Mouse (Mus musculus) thymus, adult 18-20 months (tissue): Measurements from ENCODE around the gene Vasp.
"Not testable (repeated sequence)": the region's sequence is repeated elsewhere in the genome, so short reads cannot be mapped to it uniquely, and the experiment has no call there.

Experiments
- DNase-seq, 2 experiments: peaks; one replicate each; pipeline ENCODE4 v3.0.0; 2022; ENCODE audit warnings: mixed read lengths in 2 of 2

The Vasp gene

DNA sequence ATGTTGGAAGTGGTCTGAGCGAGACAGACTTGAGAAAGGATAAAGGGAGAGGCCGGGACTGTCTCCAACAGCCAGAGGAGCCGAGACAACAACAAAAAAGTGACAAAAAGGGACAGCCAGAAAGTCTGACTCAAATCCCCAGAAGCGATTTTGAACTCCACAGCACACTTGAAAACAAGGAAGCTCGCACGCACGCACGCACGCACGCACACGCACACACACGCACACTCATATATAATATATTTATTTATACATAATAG lies 31.4 kb upstream of the Vasp start:
- no peak for DNase-seq

DNA sequence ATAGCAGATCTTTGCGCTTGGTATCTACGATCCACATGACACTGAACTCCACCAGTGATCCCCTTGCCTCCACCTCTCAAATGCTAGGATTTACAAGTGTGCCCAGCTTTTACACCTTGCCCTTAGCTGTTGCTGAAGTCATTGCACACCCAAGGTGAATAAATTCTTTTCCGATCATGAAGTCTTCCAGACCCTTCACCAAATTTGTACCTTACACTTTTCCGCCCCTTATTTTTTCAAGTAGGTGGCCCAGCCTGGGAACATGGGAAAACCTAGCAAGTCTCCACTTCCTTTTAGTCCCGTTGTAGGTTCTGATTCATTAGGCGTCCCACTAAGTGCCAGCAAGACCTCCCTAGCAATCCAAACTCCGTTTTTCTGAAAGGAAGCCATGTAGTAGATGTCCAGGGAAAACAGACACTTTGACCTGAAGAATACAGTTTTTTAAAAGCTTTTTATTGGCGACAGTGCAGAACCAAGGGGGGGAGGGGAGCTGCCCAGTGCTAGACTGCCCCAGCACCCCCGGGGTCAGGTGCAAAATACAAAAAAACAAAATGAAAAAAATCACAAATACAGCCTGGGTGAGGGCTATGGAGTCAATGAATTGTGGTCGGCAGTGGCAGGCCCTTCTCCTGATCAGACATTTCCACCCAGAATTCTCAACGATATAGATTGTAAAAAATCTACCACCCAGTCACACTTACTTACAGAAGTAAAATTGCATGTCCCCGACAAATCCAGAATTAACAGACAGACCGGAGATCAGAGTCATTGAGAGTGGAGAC lies 30.8 kb upstream of the Vasp start:
- DNase-seq = no peak

DNA sequence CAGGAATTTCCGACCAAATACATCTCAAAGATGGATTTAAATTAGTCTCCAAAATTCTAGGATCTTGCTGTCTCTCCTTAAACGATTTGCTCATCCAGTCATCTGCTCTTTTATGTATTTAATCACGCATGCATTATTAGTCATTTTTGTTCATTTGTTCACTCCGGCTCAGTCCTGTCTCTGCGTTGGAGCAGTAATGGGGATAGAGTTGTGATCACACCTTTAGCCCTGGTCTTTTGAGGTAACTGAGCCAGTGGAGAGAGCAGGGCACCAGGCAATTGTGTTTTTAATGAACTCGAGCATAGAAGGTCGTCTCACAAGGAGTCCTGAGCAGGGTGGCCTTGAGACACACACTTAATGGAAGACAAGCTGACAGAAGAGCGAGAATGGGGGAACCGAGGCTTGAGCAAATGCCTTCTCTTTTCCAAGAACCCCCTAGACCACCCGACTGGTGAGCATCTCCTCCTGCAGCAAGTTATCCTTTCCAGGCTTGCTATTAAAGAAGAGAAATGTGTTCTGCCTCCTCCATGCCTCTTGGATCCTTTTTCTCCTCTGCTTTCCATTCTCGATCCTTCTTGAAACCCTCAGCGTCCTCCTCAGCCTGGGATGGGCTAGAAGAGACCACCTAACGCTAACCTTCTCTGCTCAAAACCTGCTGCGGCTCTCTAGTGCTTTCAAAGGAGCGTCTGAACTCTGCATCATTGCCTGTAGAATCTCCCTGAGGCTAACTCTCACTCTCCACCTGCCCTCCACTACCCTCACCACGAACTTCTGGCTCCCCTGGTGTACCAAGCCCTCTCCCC lies 30.0 kb upstream of the Vasp start:
- no peak for DNase-seq

DNA sequence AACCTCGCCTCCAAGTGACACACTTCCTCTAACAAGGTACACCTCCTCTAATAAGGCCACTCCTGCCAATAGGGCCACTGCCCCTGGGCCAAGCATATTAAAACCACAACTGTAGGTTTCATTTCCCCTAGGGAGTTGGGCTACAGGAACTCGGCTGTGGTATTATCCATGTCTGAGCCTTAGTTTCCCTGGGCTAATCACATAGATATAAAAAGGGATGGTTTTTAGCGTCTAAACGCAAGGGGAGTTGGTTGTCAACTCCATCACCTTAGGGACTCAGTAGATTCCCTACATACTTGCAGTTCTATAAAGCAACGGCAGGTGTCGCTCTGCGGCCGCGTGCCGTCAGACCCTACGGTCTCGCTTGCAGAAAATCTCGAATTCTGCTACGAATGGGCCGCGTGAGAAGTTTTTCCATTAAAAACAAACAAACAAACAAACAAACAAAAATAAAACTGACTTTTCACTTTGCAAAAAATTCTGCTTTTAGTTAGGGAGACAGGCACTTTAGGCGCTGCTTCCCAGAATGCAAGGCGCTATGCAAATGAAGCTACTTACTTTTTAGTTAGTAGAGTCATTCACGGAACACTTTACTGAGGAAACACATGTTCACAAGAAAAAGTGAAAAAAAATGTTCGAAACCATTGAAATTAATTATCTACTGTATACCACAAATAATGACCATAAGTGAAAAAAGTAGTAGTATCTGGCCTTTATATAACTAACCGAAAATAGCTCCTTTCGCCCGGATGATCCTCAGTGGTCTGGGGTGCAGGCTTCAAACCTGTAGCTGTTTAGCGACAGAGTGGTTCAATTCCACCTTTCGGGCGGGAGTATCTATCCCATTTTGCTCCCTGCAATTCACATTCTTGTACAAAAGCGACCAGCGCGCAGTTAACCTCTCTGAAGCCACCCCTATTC lies 29.1 kb upstream of the Vasp start:
- DNase-seq = peak in 1 of 2 experiments; percentile 52

DNA sequence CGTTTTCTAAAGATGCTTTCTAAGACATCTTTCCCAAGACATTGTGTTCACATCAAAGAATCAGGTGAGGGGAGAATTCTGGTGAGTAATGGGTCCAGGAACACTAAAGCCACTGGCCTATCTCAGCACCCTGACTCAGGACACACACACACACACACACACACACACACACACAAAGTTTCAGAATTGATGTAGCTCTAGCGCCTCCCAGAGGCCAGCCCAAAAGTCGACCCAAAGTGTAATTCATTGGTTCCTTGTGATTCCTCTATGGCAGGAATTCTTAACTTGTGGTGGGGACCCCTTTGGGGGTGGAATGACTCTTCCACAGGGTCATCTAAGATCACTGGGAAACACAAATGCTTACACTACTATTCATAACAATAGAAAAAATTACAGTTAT lies 27.6 kb upstream of the Vasp start:
- DNase-seq = no peak

DNA sequence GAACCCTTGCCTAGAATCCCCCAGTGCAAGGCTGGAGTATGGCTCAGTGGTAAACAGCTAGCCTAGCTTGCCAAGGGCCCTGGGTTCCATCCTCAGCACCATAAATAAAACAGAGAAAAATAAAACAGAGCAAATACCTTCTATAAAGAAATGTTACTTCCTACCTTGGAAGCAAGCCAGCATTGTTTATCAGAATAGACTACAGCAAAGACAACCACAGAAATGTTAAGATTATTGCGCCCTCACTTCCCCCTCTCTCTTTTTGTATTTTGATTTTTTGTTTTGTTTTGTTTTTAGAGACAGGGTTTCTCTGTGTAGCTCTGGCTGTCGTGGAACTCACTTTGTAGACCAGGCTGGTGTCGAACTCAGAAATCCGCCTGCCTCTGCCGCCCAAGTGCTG lies 26.2 kb upstream of the Vasp start:
- no peak for DNase-seq

DNA sequence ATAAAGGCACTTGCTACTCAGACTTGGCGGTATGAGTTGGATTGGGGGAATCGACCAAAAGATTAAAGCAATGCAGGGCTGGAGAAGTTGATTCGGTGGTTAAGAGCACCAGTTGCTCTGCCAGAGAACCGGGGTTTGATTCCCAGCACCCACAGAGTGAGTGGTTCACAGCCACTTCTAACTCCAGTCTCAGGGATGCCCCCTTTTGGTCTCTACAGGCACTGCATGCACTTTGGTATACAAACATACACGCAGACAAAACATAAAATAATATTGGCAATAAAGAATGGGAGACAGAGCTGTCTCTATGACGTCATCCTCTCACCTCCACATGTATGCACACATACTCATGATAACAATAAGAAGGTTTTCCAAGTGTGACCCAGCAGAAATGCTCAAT lies 25.4 kb upstream of the Vasp start:
- no peak for DNase-seq

DNA sequence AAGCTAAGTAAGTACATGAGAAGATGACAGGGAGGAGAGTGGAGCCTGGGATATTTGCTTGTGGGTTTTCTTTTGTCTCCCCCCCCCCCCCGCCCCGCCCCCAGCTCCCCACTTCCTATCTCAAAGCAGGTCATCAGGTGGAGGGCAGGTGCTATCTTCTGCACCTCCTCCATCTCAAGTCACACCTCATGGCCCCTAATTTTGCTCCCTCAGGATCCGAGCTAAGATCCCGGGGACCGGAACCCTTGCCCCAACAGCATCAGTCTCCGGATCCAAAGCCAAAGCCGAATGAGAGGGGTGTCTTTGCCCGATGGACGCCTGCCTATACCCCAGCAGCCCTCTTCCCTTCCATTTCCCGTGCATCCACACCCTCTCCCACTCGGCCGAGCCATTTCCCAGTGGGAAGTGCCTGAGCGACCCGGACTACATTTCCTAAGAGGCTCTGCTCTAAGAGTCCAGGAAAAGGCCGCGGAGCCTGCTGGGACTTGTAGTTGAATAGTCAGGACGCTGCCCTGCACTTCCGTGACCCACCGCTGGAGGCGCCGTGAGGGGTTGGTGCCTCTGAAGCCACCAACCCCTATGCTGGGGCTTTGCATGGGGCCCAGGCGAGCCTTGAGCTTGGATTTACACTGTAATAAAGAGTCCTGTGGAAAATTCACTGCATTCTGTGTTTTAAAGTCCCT lies 24.0 kb upstream of the Vasp start:
- DNase-seq = peak; percentile 86 to 88

DNA sequence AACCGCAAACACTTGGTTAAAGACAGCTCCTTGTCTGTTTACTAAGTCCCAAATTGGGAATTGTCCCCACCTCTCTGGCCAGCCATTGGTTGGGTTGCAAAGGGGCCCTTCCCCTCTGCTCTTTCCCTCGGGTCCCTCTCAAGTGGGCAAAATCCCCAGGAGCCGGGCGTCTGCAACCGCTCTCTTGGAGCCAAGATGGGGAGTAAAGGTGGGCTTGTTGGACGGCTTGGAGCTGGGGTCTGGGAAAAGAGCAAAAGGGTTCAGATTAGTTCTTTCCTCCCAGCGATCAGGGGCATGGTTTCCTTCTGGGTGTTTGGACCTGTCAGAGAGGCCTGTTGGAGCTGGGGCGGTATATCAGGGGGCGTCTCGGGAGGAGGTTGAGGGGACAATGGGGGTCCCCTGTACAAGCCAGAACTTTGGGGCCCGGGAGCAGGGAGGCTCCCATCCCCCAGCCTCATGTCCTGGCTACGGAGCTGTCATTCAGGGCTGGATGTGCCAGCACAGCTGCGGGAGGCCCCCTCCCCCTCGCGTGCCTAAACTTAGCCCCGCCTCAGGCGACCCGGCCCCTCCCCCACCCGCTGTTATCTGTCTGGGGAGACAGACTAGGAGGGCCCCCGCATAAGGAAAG lies 19.5 kb upstream of the Vasp start:
- DNase-seq = no peak

DNA sequence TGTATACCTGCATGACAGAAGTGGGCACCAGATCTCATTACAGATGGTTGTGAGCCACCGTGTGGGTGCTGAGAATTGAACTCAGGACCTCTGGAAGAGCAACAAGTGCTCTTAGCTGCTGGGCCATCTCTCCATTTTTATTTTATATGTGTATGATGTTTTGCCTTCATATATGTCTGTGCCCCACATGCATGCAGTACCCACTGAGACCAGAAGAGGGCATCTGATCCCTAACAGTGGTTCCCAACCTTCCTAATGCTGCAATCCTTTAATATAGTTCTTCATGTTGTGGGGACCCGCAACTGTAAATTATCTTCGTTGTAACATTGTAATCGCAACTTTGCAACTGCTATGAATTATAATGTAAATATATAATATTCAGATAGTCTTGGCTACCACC lies 13.1 kb upstream of the Vasp start:
- no peak for DNase-seq

DNA sequence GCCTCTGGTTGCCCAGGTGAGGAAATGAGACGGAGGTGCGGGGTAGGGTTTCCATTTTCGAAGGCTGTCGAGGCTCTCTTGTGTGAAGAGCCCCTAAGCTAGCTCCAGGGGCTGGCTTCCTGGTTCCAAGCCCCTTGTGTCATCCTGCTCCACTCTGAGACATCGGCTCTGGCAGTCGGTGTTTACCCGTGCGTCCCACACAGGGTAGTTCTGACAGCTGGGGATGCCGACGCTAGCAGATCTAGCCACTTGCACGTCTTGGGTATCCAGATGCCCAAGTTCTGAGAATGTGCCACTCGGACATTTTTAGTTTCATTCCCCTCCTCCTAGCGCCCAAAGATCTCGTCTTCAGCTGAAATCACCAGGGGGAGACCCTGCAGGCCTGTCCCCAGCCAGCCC lies 11.8 kb upstream of the Vasp start:
- no peak for DNase-seq

DNA sequence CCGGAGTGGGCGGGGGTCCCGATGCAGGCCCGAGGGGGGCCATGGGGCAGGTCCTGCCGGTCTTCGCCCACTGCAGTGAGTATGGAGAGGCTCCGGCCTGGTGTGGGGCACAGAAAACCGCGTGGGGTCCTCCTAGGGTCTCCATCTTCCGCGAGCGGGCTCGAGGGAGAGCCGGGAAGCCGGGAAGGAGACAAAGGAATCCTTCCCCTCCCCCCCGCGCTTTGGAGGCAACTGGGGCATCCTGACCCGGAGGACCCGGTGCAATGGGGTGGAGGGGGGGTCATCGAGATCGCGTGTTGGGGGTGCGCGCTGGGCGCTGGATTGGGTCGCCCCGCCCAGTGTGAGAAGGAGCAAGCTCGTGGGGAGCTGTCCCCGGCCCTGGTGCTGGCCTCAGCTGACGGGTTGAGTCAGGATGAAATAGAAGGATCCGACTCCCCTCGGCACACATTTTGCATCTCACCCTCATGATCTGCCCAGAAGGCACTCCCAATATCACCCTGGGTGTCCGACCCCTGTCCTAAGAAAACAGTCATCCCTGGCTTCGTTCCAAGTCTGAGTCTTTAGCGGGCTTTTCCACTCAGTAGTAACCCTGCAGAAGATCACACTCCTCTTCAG lies 11.3 kb upstream of the Vasp start:
- no peak for DNase-seq

DNA sequence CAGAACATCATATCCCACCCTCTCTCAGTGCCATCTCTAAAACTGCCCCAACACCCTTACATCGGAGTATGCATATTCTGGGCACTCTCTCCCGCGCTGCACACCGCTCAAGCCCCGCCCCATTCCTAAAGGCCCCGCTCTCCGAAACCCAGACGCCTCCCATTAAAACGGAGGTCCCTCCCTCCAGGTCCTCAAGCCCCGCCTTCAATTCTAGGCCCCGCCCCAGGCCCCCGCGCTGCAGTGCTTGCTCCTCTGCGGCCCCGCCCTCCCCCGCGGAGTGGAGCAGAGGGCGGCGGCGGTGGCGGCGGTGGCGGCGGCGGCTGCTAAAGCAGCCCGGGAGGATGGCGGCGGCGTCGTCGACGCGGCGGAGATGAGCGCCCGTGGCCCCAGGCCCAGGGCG lies 10.8 kb upstream of the Vasp start, which contains the start of gene Rtn2:
Rtn2 (plus strand) TSS at position 240 of the 400 bp plus-strand sequence.
- DNase-seq = peak in 1 of 2 experiments; percentile 48

DNA sequence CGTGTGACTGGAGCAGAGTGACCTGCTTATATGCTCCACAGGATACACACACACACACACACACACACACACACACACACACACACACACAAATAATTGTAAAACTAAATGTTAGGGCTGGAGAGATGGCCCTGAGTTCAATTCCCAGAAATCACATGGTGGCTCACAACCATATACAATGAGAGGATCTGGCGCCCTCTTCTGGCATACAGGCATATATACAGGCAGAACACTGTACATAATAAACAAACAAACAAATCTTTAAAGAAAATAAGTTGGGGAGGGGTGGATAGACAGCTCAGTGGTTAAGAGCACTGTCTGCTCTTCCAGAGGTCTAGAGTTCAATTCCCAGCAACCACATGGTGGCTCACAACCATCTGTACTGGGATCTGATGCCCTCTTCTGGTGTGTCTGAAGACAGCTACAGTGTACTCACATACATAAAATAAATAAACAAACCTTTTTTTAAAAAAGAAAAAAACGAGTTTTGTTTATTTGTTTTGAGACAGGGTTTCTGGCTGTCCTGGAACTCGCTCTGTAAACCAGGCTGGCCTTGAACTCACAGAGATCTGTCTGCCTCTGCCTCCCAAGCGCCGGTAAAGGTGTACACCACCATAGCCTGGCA lies 10.2 kb upstream of the Vasp start:
- DNase-seq = not testable (repeated sequence)

DNA sequence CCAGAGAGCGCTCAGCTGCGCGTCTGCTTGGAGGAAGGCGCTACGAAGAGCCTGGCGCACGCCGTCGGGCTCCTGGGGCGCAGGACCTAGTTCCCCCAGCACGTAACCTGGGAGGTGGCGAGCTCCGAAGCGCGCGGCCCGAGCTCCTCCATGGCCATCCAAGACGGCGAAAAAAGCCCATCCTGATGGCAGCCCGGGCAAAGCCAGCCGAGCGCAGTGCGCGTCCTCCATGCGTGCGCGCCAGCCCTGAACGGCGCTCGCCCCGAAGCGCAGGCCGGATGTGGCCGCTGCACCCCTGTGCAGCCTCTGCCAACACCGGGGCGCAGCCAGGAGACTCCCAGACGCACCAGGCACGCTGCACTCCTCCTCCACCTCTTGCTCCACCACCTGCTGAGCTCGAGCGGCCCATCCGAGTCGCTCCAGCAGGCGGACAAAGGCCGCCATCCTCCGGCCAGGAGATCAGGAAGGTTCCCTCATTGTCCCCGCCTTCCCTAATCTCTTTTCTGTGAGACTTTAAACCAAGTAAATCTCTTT lies 8.0 kb upstream of the Vasp start, which contains the start of gene Ppm1n:
Ppm1n (minus strand) TSS at position 484 of the 534 bp plus-strand sequence.
- DNase-seq = no peak

DNA sequence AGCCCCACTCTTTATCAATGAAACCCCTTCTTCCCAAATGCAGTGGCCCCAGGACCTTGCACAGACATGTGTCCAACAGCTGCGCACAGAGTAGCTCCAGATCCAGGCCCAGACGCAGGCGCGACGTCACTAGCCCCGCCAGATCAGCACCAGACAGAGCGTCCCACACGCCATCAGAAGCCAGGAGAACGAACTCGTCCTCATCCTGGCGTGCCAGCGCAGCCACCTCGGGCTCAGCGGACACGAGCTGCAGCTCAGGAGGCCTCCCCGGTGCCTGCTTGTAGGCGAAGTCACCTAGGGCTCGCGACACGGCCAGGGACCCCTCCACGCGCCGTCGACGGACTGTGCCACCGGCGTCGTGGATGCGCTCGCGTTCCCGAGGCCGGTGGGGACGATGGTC lies 7.4 kb upstream of the Vasp start:
- no peak for DNase-seq

DNA sequence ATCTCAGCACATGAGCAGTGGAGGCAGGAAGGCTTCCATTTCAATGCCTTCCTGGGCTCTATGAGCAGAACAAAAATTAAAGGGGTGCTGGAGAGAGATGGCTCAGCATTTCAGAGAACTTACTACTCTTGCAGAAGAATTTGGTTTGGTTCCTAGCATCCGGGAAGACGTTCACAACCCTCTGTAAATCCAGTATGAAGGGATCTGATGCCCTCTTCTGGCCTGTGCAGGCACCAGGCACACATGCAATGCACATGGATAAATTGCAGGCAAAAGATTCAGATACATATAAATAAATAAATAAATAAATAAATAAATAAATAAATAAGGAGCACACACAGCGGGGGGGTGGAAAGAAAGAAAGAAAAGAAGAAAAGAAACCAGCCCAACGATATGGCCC lies 4.6 kb upstream of the Vasp start:
- no peak for DNase-seq

DNA sequence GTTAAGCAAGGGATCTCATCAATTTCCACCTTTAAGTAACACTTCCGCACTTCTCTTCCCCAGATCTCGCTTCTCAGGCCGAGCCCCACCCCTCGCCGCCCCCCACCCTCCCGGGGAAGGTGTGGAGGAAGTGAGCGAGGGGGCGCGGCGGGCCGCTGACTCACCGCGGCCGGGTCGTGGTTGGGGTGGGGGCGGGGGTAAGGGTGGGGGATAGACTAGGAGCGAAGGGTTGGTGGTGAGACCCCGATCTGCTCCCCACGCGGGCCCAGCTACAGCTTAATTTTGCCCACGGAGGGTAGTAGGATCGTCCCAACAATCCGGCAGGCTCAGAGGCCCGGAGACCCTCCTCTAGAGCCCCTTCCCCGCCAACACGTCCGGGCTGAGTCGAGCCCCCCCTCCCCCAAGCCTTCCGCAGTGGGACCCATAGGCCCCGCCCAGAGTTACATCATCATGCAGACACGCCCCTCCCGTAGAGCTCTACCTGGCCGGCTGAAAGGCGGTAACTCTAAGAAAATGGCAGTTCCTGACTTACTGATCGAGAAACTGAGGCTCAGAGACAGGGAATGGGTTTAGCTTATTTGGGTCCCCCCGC lies 652 bp upstream of the Vasp start:
- DNase-seq = peak; percentile 75 to 83

DNA sequence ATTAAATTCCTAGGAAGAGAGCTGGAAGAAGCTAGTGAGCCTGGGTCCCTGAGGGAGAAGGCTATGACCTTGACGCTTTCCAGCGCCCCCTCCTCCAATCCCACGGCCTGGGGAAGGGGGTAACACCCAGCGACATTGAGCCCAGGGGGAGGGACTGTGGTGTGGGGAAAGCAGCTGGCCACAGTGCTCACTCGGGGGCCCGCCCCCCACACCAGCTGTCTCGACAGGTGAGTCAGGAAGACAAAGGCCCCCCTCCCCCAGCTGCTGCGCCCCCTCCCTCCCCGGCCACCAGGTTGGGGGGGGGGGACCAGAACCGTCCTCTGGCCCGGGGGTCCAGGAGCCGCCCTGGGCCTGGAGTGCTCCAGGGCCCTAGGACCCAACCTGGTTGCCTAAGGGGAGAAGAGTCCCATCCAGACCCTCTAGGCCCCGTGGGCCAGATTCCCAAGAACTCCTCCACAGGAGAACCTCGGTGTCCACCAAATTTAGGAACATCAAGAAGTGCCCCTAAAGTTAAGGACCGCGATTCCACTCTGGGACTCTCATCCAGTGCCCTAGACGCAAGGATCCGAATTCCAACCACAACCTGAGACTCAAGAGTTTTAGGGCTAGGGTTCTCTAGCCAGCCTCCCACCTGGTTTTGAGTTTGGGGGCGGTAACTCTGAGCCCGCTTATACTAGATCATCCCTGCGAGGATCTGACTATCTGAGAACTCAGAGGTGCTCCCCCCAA lies 944 bp downstream of the Vasp start:
- DNase-seq = peak; percentile 41 to 54
